23 mouse cellular contexts compared by ENCODE assay signal in genomic region chr13:93368812-93369584, GRCm38 (mm10).
A peak's percentile ranks its signal among the peaks of the same experiment; 100 is the strongest.
DNase-seq lines count a peak whose midpoint lies in the region; ATAC-seq lines count a peak whose summit lies in the region.
"Had no signal": no experiment of that assay in that cellular context is flagged by ENCODE, and none has a peak within 500 bp of the region (broad histone marks: within the 10 kb centered on the region; RNA-seq: fewer than 3 reads in every experiment).

No protein-coding gene starts in this region.

- no peaks in the 10 kb centered on the region for H3K27me3 ChIP-seq in forebrain, embryonic 13.5 days
- no peaks in the 10 kb centered on the region for H3K27me3 ChIP-seq in forebrain, embryonic 10.5 days (ENCODE audit: poor library complexity, severe bottlenecking)
- H3K27me3 ChIP-seq: hindbrain, embryonic 13.5 days; intestine, embryonic 15.5 days had no signal

- H3K4me2 ChIP-seq in forebrain, embryonic 13.5 days, result no peak overlapping the region
- H3K4me2 ChIP-seq: heart, embryonic 11.5 days; hindbrain, embryonic 13.5 days; intestine, embryonic 15.5 days had no signal

- no peaks in the 10 kb centered on the region for H3K36me3 ChIP-seq in forebrain, embryonic 13.5 days (ENCODE audit: poor library complexity, severe bottlenecking)
- H3K36me3 ChIP-seq in forebrain, embryonic 10.5 days (replicated peaks), result peaks cover 13% of the 10 kb centered on the region; the same call in 1 of the 2 replicates
- H3K36me3 ChIP-seq: hindbrain, embryonic 13.5 days; intestine, embryonic 15.5 days had no signal

- no peaks in the 10 kb centered on the region for H3K9me3 ChIP-seq in forebrain, embryonic 13.5 days (replicated peaks)
- H3K9me3 ChIP-seq in forebrain, embryonic 10.5 days, result no peaks in the 10 kb centered on the region
- H3K9me3 ChIP-seq: hindbrain, embryonic 10.5 days; hindbrain, embryonic 13.5 days; intestine, embryonic 15.5 days had no signal

- no peak overlapping the region for H3K4me3 ChIP-seq in forebrain, embryonic 13.5 days
- no peak overlapping the region for H3K4me3 ChIP-seq in forebrain, embryonic 10.5 days
- H3K4me3 ChIP-seq: gastrocnemius, adult 2 months; hindbrain, embryonic 10.5 days; hindbrain, embryonic 13.5 days; intestine, embryonic 15.5 days had no signal

- ATAC-seq in forebrain, embryonic 13.5 days, result peak; percentile 53; the same call in 1 of the 2 replicates
- ATAC-seq in frontal cortex, adult (ENCODE audit: low TSS enrichment), result peak; percentile 65
- ATAC-seq: activated CD4-positive, CD25-positive, alpha-beta regulatory T cell, adult 4 months; hindbrain, embryonic 16.5 days; intestine, embryonic 15.5 days had no signal

- 92% methylated on average over 7 of the region's 7 CpGs for WGBS in forebrain, embryonic 13.5 days
- WGBS in forebrain, embryonic 10.5 days, result 91% methylated on average over 7 of the region's 7 CpGs

- no peaks in the 10 kb centered on the region for H3K4me1 ChIP-seq in forebrain, embryonic 13.5 days
- H3K4me1 ChIP-seq in forebrain, embryonic 10.5 days, result no peaks in the 10 kb centered on the region
- H3K4me1 ChIP-seq: hindbrain, embryonic 10.5 days; hindbrain, embryonic 13.5 days; intestine, embryonic 15.5 days had no signal

- H3K9ac ChIP-seq in forebrain, embryonic 13.5 days, result no peak overlapping the region
- H3K9ac ChIP-seq: hindbrain, embryonic 13.5 days; intestine, embryonic 15.5 days had no signal

- H3K27ac ChIP-seq in forebrain, embryonic 13.5 days, result no peak overlapping the region
- H3K27ac ChIP-seq in forebrain, embryonic 10.5 days, result no peak overlapping the region
- H3K27ac ChIP-seq: gastrocnemius, adult 2 months; hindbrain, embryonic 10.5 days; hindbrain, embryonic 13.5 days; intestine, embryonic 15.5 days had no signal

- no peak for DNase-seq in forebrain, embryonic 10.5 days (ENCODE audit: extremely low spot score, low spot score)
- no peak for DNase-seq in frontal cortex, postnatal 25 days (ENCODE audit: low spot score in 2 of 2)
- peak; percentile 36 for DNase-seq in telencephalon, adult 2 months (ENCODE audit: low read depth, low spot score)
- DNase-seq in adrenal gland, postnatal 10 days, result no peak
- DNase-seq: adrenal gland, adult 8-10 months; adrenal gland, postnatal 36 days; cerebellum, adult 11-12 months; cerebellum, adult 8-10 months; cerebellum, postnatal 14 days; gastrocnemius, adult 2 months; gastrocnemius, postnatal 14 days; heart, adult 11 months; heart, postnatal 36 days; kidney, adult 11 months; kidney, adult 8-10 months had no signal
